Mouse (Mus musculus) heart, adult 2 months (tissue): ENCODE measurements at regions not wholly inside any gene's neighbourhood (a gene's known extent, or its start where the extent isn't known, plus 50 kb on each side); places are given as distances from the start of the nearest gene placed in this dataset.

ENCODE experiments used
- DNase-seq, 2 experiments: peaks; one replicate each; pipeline ENCODE4 v3.0.0; 2021
- H3K27ac ChIP-seq: fragments of 200-600 bp; 2 replicates; pipeline ENCODE4 v1.8.1; 2022
- H3K27me3 ChIP-seq: fragments of 200-500 bp; 2 replicates; pipeline ENCODE4 v1.6.1; 2012; ENCODE audit warnings: mild to moderate bottlenecking, low read length, inconsistent platforms, mixed read lengths; ENCODE audit not compliant: control insufficient read depth, insufficient read depth
- H3K36me3 ChIP-seq: fragments of 200-500 bp; 2 replicates; pipeline ENCODE4 v1.6.1; 2012; ENCODE audit warnings: low read length, inconsistent platforms; ENCODE audit not compliant: control insufficient read depth, insufficient read depth
- H3K4me1 ChIP-seq: fragments of 200-500 bp; 2 replicates; pipeline ENCODE4 v1.6.1; 2011; ENCODE audit warnings: low read length; ENCODE audit not compliant: control insufficient read depth, insufficient read depth
- H3K4me3 ChIP-seq: fragments of 200-600 bp; 2 replicates; pipeline ENCODE4 v1.8.1; 2022
- H3K79me2 ChIP-seq: fragments of 200-500 bp; replicated peaks from 2 replicates; pipeline ENCODE4 v1.6.1; 2012; ENCODE audit warnings: mild to moderate bottlenecking, inconsistent platforms, low read length, moderate library complexity, mixed read lengths; ENCODE audit not compliant: control insufficient read depth, insufficient read depth
- H3K9ac ChIP-seq: fragments of 200-500 bp; 2 replicates; pipeline ENCODE4 v1.6.1; 2012; ENCODE audit warnings: low read depth, mild to moderate bottlenecking, control low read depth, inconsistent platforms, low read length, mixed read lengths
- CTCF ChIP-seq: fragments of 200-600 bp; IDR thresholded peaks from 2 replicates; pipeline ENCODE4 v1.8.1; 2022; ENCODE audit warnings: antibody characterized with exemption, mild to moderate bottlenecking, moderate library complexity
- EP300 ChIP-seq: fragments of 200-500 bp; IDR thresholded peaks from 2 replicates; pipeline ENCODE4 v1.6.1; 2011; ENCODE audit warnings: low read depth, low read length, control low read depth; ENCODE audit not compliant: insufficient read depth
- POLR2A ChIP-seq: fragments of 200-500 bp; IDR thresholded peaks from 2 replicates; pipeline ENCODE4 v1.6.1; 2011; ENCODE audit warnings: mild to moderate bottlenecking, low read depth, low read length, control low read depth; ENCODE audit not compliant: insufficient read depth
- WGBS: fragments of 180-500 bp; shearing (Covaris S2); methylation state at CpG from one replicate; pipeline ENCODE4 v1.1.7; 2018; 5-methylcytosine and 5-hydroxymethylcytosine counted together
- intact Hi-C: fragments of 180-260 bp; cut with DNase I; formaldehyde crosslinking; loops from one replicate; pipeline ENCODE4 v1.15.1; 2025

GRCm38 (mm10) chr11:48176451-48176850 lies 187.7 kb upstream of the Sgcd start:
- intact Hi-C loops = loop anchor here (10.0 kb wide), 1 partner anchor 408 kb away; no protein-coding TSS in a partner anchor
- Histone ChIP-seq H3K36me3 (no peaks in the 10 kb centered on the region), H3K4me3 (no peak overlapping the region), H3K27me3 (no peaks in the 10 kb centered on the region), H3K9ac (no peak overlapping the region), H3K4me1 (no peaks in the 10 kb centered on the region), H3K27ac (no peak overlapping the region), H3K79me2 (no peaks in the 10 kb centered on the region)
- no peak for TF ChIP-seq EP300
- TF ChIP-seq CTCF = no peak
- no peak for TF ChIP-seq POLR2A
- WGBS = 49% methylated on average over 4 of the region's 4 CpGs
- DNase-seq = no peak

- H3K27ac ChIP-seq = no peak overlapping the region
- 68% methylated on average over 6 of the region's 6 CpGs for WGBS
- H3K79me2 ChIP-seq = no peaks in the 10 kb centered on the region
- no peak overlapping the region for H3K4me3 ChIP-seq
- TF ChIP-seq CTCF (no peak), EP300 (no peak), POLR2A (no peak)
- no peaks in the 10 kb centered on the region for H3K36me3 ChIP-seq
- intact Hi-C loops = no loop called here
- no peaks in the 10 kb centered on the region for H3K4me1 ChIP-seq
- H3K9ac ChIP-seq = no peak overlapping the region
- DNase-seq = no peak
- H3K27me3 ChIP-seq = no peaks in the 10 kb centered on the region
These were observed 163.4 kb upstream of the Sgcd start for GRCm38 (mm10) chr11:48152219-48152618.

- Histone ChIP-seq H3K9ac (no peak overlapping the region), H3K27me3 (no peaks in the 10 kb centered on the region)
These were observed 144.6 kb upstream of the Sgcd start for GRCm38 (mm10) chr11:48133335-48133734.

GRCm38 (mm10) chr11:48098063-48098462 lies 109.3 kb upstream of the Sgcd start:
- intact Hi-C loops = no loop called here
- 84% methylated on average over 3 of the region's 3 CpGs for WGBS

More at GRCm38 (mm10) chr11:48133335-48133734, 144.6 kb upstream of the Sgcd start:
- no peak for DNase-seq
- Histone ChIP-seq H3K79me2 (no peaks in the 10 kb centered on the region), H3K4me3 (no peak overlapping the region), H3K36me3 (no peaks in the 10 kb centered on the region), H3K27ac (no peak overlapping the region), H3K4me1 (no peaks in the 10 kb centered on the region)
- no peak for TF ChIP-seq CTCF
- TF ChIP-seq EP300 = no peak
- TF ChIP-seq POLR2A = no peak
- intact Hi-C loops = no loop called here

GRCm38 (mm10) chr11:48097455-48097854 lies 108.7 kb upstream of the Sgcd start:
- WGBS = 84% methylated on average over 6 of the region's 6 CpGs

More at GRCm38 (mm10) chr11:48098063-48098462, 109.3 kb upstream of the Sgcd start:
- Histone ChIP-seq H3K4me1 (no peaks in the 10 kb centered on the region), H3K36me3 (no peaks in the 10 kb centered on the region), H3K9ac (no peak overlapping the region), H3K79me2 (no peaks in the 10 kb centered on the region), H3K27me3 (no peaks in the 10 kb centered on the region), H3K27ac (no peak overlapping the region), H3K4me3 (no peak overlapping the region)
- no peak for DNase-seq
- no peak for TF ChIP-seq EP300

GRCm38 (mm10) chr11:48067072-48067471 lies 78.3 kb upstream of the Sgcd start:
- Histone ChIP-seq H3K4me1 (no peaks in the 10 kb centered on the region), H3K9ac (no peak overlapping the region), H3K36me3 (no peaks in the 10 kb centered on the region), H3K27me3 (no peaks in the 10 kb centered on the region), H3K79me2 (no peaks in the 10 kb centered on the region), H3K4me3 (no peak overlapping the region), H3K27ac (no peak overlapping the region)
- no peak for TF ChIP-seq EP300
- peak in 1 of 2 experiments; percentile 3 for DNase-seq
- WGBS = 11% methylated on average over 3 of the region's 3 CpGs
- intact Hi-C loops = no loop called here

More at GRCm38 (mm10) chr11:48097455-48097854, 108.7 kb upstream of the Sgcd start:
- H3K27me3 ChIP-seq = no peaks in the 10 kb centered on the region
- H3K9ac ChIP-seq = no peak overlapping the region
- DNase-seq = no peak
- TF ChIP-seq POLR2A = no peak
- TF ChIP-seq CTCF = no peak
- TF ChIP-seq EP300 = no peak
- H3K79me2 ChIP-seq = no peaks in the 10 kb centered on the region
- no peak overlapping the region for H3K27ac ChIP-seq
- no peak overlapping the region for H3K4me3 ChIP-seq
- intact Hi-C loops = no loop called here
- H3K36me3 ChIP-seq = no peaks in the 10 kb centered on the region
- no peaks in the 10 kb centered on the region for H3K4me1 ChIP-seq

- Histone ChIP-seq H3K9ac (no peak overlapping the region), H3K36me3 (no peaks in the 10 kb centered on the region), H3K79me2 (no peaks in the 10 kb centered on the region), H3K4me3 (no peak overlapping the region), H3K27ac (no peak overlapping the region), H3K27me3 (no peaks in the 10 kb centered on the region), H3K4me1 (no peaks in the 10 kb centered on the region)
- 65% methylated on average over 9 of the region's 9 CpGs for WGBS
- intact Hi-C loops = no loop called here
- no peak for DNase-seq
- TF ChIP-seq POLR2A (no peak), EP300 (no peak), CTCF (no peak)
These were observed 75.0 kb upstream of the Sgcd start for GRCm38 (mm10) chr11:48063719-48064118.
